Mouse (Mus musculus): ENCODE data around the gene Sec62. TPM values are rescaled to one million over a fixed set of nuclear protein-coding genes. Genes with fewer than 3 reads are reported as not detected.
"Not testable (repeated sequence)": the region's sequence is repeated elsewhere in the genome, so short reads cannot be mapped to it uniquely, and the experiment has no call there.

The Sec62 gene
- polyA plus RNA-seq, 1 experiment from 2014 or later, result 95.6 TPM

DNA sequence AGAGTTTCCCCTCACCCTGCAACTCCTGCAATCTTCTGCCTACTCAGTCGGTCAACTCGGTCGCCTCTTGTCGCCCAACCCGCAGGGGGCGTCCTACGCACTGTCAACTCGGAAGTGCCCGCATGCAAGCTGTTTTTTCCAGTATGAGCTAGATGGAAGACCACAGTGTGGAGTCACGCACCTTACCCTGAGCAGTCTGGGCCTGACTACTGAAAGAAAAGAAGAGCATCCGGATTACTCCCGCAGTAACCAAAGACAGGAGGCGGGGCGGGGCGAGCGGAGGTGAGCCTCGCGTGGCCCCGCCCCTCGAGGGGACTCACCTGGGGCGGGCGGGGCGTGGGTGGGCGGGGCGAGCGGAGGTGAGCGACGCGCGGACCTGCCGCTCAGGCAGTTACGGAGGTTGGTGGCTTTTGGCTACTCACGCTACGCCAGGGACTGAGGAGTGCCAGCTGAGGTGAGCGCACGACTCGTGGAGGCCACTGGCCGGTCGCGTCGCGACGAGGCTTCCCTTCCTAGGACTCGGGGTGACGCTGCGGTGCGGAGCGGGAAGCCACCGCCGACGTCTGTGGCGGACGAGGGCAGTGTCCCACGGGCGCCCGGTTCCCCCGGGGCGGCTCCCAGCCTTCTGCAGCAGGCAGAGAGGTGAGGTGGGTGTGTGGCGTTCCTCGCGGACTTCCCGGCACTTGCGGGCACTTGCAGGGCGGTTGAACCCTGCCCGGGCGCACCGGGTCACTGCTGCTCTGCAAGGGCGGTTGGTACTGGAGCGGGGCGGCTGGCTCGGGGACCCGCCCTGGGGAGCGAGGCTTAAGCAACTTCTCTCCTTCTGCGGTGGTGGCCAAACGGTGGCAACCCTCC is 63.2 kb downstream of the Sec62 start, which contains the start of gene Gpr160:
TSS of gene Gpr160 (plus strand) at position 347 of the 855 bp plus-strand sequence.
- Histone ChIP-seq H3K27me3 (ENCODE audit: control insufficient read depth, insufficient read depth, low read length) (peaks cover 38% of the 10 kb centered on the region), H3K4me2 (replicated peaks) (peak within 1 kb of the TSS; percentile 95), H3K9me3 (ENCODE audit: control insufficient read depth, low read length) (no peaks in the 10 kb centered on the region), H3K9ac (peak within 1 kb of the TSS; percentile 54), H3K4me3 (replicated peaks; ENCODE audit: low read length) (peak within 1 kb of the TSS; percentile 51), H3K36me3 (replicated peaks; ENCODE audit: control insufficient read depth, insufficient read depth) (no peaks in the 10 kb centered on the region), H3K4me1 (replicated peaks; ENCODE audit: control insufficient read depth, insufficient read depth, low read length) (no peaks in the 10 kb centered on the region), H3K27ac (no peak within 1 kb of the TSS)
- peak; percentile 80 for ATAC-seq (ENCODE audit: low FRiP score)
- WGBS, result under 1% methylated on average over 75 of the region's 75 CpGs
- DNase-seq (ENCODE audit: low spot score), result no peak

DNA sequence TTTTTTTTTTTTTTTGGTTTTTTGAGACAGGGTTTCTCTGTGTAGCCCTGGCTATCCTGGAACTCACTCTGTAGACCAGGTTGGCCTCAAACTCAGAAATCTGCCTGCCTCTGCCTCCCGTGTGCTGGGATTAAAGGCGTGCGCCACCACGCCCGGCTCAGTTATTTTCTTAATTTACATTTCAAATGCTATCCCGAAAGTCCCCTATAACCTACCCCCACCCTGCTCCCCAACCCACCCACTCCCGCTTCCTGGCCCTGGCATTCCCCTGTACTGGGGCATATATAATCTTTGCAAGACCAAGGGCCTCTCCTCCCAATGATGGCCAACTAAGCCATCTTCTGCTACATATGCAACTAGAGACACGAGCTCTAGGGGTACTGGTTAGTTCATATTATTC is 66.9 kb downstream of the Sec62 start:
- WGBS, result 92% methylated on average over 8 of the region's 8 CpGs
- not testable (repeated sequence) for H3K9me3 ChIP-seq (ENCODE audit: control insufficient read depth, low read length); H3K27ac ChIP-seq; H3K4me1 ChIP-seq (replicated peaks; ENCODE audit: control insufficient read depth, insufficient read depth, low read length); DNase-seq (ENCODE audit: low spot score); H3K4me2 ChIP-seq (replicated peaks); H3K9ac ChIP-seq; H3K36me3 ChIP-seq (replicated peaks; ENCODE audit: control insufficient read depth, insufficient read depth); ATAC-seq (ENCODE audit: low FRiP score); H3K4me3 ChIP-seq (replicated peaks; ENCODE audit: low read length)
- H3K27me3 ChIP-seq (ENCODE audit: control insufficient read depth, insufficient read depth, low read length), result peaks cover 31% of the 10 kb centered on the region

DNA sequence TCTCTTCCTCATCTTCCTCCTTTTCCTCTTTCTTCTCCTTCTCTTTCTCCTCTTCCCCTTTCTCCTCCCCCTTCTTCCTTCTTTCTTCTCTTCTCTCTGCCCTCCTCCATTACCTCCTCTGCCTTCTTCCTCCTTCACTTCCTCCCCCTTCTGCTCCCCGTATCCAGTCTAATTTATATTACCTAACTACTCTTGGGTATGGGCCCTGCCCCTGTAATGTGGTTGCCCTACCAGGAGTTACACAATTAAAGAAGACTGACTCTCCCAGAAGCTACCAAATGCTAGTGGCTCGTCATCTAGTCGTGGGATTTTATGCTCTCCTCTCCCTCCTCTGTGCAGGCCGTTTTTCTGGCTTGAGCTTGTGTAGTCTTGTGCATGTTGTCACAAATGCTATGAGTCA is 68.0 kb downstream of the Sec62 start:
- no peak for ATAC-seq (ENCODE audit: low FRiP score)
- Histone ChIP-seq H3K9me3 (ENCODE audit: control insufficient read depth, low read length) (no peaks in the 10 kb centered on the region), H3K4me3 (replicated peaks; ENCODE audit: low read length) (no peak overlapping the region), H3K27ac (no peak overlapping the region), H3K4me1 (replicated peaks; ENCODE audit: control insufficient read depth, insufficient read depth, low read length) (no peaks in the 10 kb centered on the region), H3K36me3 (replicated peaks; ENCODE audit: control insufficient read depth, insufficient read depth) (no peaks in the 10 kb centered on the region), H3K27me3 (ENCODE audit: control insufficient read depth, insufficient read depth, low read length) (peaks cover 20% of the 10 kb centered on the region), H3K4me2 (replicated peaks) (no peak overlapping the region), H3K9ac (no peak overlapping the region)
- 86% methylated on average over 4 of the region's 4 CpGs for WGBS
- no peak for DNase-seq (ENCODE audit: low spot score)

DNA sequence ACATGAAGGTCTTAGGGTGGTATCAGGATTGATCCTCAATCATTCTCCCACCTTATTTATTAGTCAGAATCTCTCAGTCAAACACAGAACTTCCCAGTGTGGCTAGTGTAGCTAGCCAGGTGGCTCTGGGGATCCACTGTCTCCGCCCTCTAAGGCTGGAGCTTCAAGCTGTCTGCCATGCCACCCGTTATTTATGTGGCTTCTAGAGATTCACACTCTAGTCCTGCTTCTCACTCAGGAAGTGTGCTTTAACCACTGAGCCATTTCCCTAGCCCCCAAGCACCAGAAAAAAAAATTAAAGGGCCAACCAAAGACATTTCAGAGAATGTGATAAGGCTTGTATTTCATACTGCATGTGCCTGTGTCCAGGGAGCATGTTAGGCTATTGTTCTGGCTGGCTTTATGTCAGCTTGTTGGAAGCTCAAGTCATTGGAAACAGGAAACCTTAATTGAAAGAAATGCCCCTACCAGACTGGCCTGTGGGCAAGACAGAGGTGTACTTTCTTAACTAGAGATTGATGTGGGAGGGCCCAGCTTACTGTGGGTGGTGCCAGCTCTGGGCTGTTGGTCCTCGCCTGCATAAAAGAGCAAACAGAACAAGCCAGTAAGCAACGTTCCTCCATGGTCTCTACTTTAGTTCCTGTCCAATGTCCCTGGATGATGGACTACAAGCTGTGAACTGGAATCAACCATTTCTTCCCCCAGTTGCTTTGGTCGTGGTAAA is 71.2 kb downstream of the Sec62 start:
- H3K9ac ChIP-seq, result no peak overlapping the region
- H3K36me3 ChIP-seq (replicated peaks; ENCODE audit: control insufficient read depth, insufficient read depth), result no peaks in the 10 kb centered on the region
- no peak overlapping the region for H3K4me3 ChIP-seq (replicated peaks; ENCODE audit: low read length)
- no peak overlapping the region for H3K4me2 ChIP-seq (replicated peaks)
- no peaks in the 10 kb centered on the region for H3K4me1 ChIP-seq (replicated peaks; ENCODE audit: control insufficient read depth, insufficient read depth, low read length)
- H3K9me3 ChIP-seq (ENCODE audit: control insufficient read depth, low read length), result no peaks in the 10 kb centered on the region
- H3K27me3 ChIP-seq (ENCODE audit: control insufficient read depth, insufficient read depth, low read length), result no peaks in the 10 kb centered on the region
- ATAC-seq (ENCODE audit: low FRiP score), result no peak
- 87% methylated on average over 5 of the region's 5 CpGs for WGBS
- H3K27ac ChIP-seq, result no peak overlapping the region
- no peak for DNase-seq (ENCODE audit: low spot score)

DNA sequence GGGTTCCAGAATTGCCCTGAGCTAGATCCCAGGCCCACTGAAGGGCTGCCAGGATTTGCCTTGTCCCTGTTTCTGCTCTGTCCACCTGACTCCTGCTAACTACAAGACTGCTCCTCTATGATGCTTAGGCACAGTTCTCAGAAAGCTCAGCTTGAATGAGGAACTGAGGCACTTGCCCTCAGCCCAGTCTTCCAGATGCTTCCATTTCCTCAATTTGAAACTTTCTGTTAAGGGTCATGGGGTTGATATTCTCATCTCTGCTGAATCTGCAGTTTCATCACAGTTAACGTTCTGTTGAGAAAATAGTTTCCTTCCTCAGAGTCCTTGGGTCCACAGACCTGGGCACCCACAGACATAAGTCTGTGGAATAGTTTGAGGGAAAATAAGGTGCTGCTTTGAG is 72.0 kb downstream of the Sec62 start:
- no peaks in the 10 kb centered on the region for H3K36me3 ChIP-seq (replicated peaks; ENCODE audit: control insufficient read depth, insufficient read depth)
- no peak overlapping the region for H3K4me3 ChIP-seq (replicated peaks; ENCODE audit: low read length)
- DNase-seq (ENCODE audit: low spot score) (no peak), ATAC-seq (ENCODE audit: low FRiP score) (no peak)
- WGBS, result 87% methylated on average over 1 of the region's 1 CpGs
- H3K9me3 ChIP-seq (ENCODE audit: control insufficient read depth, low read length), result no peaks in the 10 kb centered on the region
- H3K27ac ChIP-seq, result no peak overlapping the region
- no peak overlapping the region for H3K4me2 ChIP-seq (replicated peaks)
- no peak overlapping the region for H3K9ac ChIP-seq
- H3K27me3 ChIP-seq (ENCODE audit: control insufficient read depth, insufficient read depth, low read length), result no peaks in the 10 kb centered on the region
- H3K4me1 ChIP-seq (replicated peaks; ENCODE audit: control insufficient read depth, insufficient read depth, low read length), result no peaks in the 10 kb centered on the region

DNA sequence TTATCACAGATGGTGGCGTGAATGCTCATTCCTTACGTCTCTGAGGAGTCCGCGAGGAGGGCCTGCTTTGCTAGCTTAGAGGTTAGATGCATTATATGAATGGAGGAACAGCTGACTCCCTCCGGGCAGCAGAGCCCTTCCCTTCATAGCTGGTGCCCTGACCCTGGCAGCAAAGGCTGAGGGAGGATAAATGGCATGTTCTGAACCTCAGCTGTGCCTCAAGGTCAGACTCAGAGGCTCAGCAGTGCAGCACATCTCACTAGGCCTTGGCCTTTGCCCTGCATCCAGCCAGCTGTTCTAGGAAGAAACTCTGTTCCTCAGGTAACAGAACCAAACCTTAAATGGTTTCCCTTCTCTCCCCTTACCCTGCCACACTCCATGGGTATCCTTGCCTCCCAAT is 75.5 kb downstream of the Sec62 start:
- no peak overlapping the region for H3K4me2 ChIP-seq (replicated peaks)
- no peak overlapping the region for H3K27ac ChIP-seq
- H3K27me3 ChIP-seq (ENCODE audit: control insufficient read depth, insufficient read depth, low read length), result no peaks in the 10 kb centered on the region
- no peak for ATAC-seq (ENCODE audit: low FRiP score)
- no peak overlapping the region for H3K9ac ChIP-seq
- no peaks in the 10 kb centered on the region for H3K4me1 ChIP-seq (replicated peaks; ENCODE audit: control insufficient read depth, insufficient read depth, low read length)
- H3K4me3 ChIP-seq (replicated peaks; ENCODE audit: low read length), result no peak overlapping the region
- no peaks in the 10 kb centered on the region for H3K9me3 ChIP-seq (ENCODE audit: control insufficient read depth, low read length)
- no peaks in the 10 kb centered on the region for H3K36me3 ChIP-seq (replicated peaks; ENCODE audit: control insufficient read depth, insufficient read depth)
- 69% methylated on average over 5 of the region's 5 CpGs for WGBS
- no peak for DNase-seq (ENCODE audit: low spot score)

DNA sequence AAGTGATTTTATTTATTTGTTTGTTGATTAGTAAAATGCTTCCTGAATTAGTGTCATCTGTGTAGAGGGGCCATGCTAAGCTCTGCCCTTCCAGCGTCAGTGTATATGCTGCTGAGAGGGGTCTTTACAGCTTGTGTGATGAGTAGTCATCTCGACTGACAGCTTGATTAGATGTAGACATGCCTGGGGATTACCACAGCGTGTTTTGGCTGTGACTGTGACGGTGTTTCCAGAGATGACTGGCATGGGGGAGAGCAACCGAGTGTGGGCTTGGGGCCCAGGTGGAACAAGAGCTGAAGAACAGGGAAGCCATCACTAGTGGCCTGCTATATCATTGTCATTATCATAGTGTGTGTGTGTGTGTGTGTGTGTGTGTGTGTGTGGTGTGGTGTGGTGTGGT is 76.0 kb downstream of the Sec62 start:
- H3K27me3 ChIP-seq (ENCODE audit: control insufficient read depth, insufficient read depth, low read length), result no peaks in the 10 kb centered on the region
- no peak for DNase-seq (ENCODE audit: low spot score)
- no peaks in the 10 kb centered on the region for H3K9me3 ChIP-seq (ENCODE audit: control insufficient read depth, low read length)
- H3K4me1 ChIP-seq (replicated peaks; ENCODE audit: control insufficient read depth, insufficient read depth, low read length), result no peaks in the 10 kb centered on the region
- H3K27ac ChIP-seq, result no peak overlapping the region
- H3K9ac ChIP-seq, result no peak overlapping the region
- ATAC-seq (ENCODE audit: low FRiP score), result no peak
- WGBS, result 69% methylated on average over 5 of the region's 5 CpGs
- no peak overlapping the region for H3K4me2 ChIP-seq (replicated peaks)
- H3K36me3 ChIP-seq (replicated peaks; ENCODE audit: control insufficient read depth, insufficient read depth), result no peaks in the 10 kb centered on the region
- H3K4me3 ChIP-seq (replicated peaks; ENCODE audit: low read length), result no peak overlapping the region

DNA sequence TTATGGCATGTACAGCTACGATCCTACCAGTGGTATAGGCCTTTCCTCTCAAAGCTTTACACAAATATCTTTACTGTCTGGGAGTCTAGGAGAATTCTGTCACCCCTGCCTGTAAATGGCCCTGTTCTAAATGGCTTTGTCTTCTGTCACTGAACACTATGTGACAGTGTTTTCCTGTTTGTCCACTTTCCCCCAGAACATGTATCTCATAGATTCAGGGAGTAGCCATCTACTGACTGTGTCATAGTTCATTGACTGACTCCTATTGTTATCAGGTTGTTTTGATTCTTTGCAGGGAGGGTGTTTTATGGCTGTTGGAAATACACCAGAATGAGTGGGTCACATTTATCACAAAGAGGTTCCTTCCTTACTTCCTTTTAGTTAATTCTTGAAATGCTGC is 77.3 kb downstream of the Sec62 start:
- no peak overlapping the region for H3K27ac ChIP-seq
- no peak overlapping the region for H3K9ac ChIP-seq
- H3K4me3 ChIP-seq (replicated peaks; ENCODE audit: low read length), result no peak overlapping the region
- 89% methylated on average over 1 of the region's 1 CpGs for WGBS
- H3K27me3 ChIP-seq (ENCODE audit: control insufficient read depth, insufficient read depth, low read length), result no peaks in the 10 kb centered on the region
- H3K36me3 ChIP-seq (replicated peaks; ENCODE audit: control insufficient read depth, insufficient read depth), result no peaks in the 10 kb centered on the region
- no peak for DNase-seq (ENCODE audit: low spot score)
- H3K4me2 ChIP-seq (replicated peaks), result no peak overlapping the region
- H3K4me1 ChIP-seq (replicated peaks; ENCODE audit: control insufficient read depth, insufficient read depth, low read length), result no peaks in the 10 kb centered on the region
- no peak for ATAC-seq (ENCODE audit: low FRiP score)
- H3K9me3 ChIP-seq (ENCODE audit: control insufficient read depth, low read length), result no peaks in the 10 kb centered on the region

All from hindbrain, embryonic 14.5 days (tissue).